Mouse (Mus musculus): ENCODE results near the gene Mettl13. TPM values are rescaled to one million over a fixed set of nuclear protein-coding genes. Genes with fewer than 3 reads are reported as not detected.

Mettl13 gene
- polyA plus RNA-seq, 1 experiment, result 6.2 TPM

DNA sequence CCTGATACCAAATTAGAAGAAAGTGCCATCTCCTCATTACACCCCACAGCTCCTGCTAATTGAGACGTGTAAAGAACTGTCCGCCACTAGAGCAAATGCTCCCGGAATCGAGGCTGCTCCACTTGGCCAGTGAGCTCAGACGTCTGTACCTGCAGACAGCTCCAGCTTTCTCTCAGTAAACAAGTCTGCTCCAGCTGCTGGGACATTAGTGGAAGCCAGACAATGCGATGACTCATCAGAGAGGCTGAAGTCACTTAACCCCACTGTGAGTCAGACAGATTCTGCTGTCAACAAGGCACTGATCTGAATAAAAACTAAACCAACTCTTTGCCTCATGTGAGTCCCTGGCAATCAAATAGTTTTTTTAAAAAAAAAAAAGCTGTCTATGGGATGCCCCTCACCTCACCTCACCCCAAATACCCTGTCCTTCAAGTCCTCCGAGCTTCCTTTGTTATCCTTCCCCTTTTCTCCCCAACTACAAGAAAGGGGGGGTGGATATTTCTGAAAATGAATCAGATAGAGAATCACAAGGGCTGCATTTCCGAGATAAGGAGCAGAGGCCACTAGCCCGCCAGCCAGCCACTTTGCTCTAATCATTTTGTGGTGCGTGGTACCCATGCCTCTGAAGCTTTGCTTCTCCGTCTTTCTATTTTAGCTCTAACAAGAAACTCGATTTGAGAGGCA is 38.9 kb downstream of the Mettl13 start:
- Histone ChIP-seq H3K4me1 (ENCODE audit: control insufficient read depth, insufficient read depth, low read length) (no peaks in the 10 kb centered on the region), H3K4me3 (replicated peaks; ENCODE audit: extremely low read depth, low read depth, low read length) (no peak overlapping the region)
- TF ChIP-seq POLR2A (IDR thresholded peaks at IDR 0.05; ENCODE audit: borderline replicate concordance, extremely low read depth, low read depth, low read length), result no peak
- no peak for TF ChIP-seq CTCF (IDR thresholded peaks at IDR 0.05; ENCODE audit: insufficient read depth, low read length)
- DNase-seq, result no peak
- WGBS, result 29% methylated on average over 12 of the region's 12 CpGs

DNA sequence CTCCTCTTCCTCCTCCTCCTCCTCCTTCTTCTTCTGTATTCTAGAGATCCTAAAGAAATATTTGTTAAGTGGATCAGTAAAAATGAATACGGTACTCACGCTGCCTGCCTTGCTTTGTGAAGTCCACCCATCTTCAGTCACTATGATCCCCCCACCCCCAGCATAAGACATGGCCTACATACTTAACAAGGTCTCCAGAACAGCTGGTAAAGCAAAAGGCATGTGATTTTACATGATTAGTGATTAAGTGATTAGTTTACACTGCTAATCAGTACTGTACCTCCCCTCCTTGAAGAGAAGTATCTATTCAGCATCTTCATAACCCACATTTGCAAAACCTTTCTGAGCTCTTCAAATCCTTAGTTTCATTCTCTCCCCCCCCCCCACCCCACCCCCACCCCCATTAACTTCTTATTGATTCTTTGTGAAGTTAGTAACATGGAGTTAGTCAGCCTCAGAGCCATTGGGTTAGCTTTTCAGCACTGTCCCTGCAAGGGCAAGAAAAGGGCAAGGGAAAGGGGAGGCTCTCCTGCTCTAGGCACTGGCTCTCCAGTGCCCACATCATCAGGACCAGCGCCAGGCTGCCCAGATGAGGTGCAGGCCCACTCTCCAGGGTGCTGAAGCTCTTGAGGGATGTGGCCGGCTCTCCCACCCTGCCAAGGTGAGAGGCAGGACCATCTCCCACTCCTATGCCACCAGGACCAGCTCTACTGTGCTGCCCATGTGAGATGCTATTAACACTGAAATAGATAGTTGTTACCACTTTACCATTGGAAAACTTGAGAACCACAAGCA is 39.9 kb downstream of the Mettl13 start:
- no peak for DNase-seq
- Histone ChIP-seq H3K4me3 (replicated peaks; ENCODE audit: extremely low read depth, low read depth, low read length) (no peak overlapping the region), H3K4me1 (ENCODE audit: control insufficient read depth, insufficient read depth, low read length) (no peaks in the 10 kb centered on the region)
- 79% methylated on average over 4 of the region's 4 CpGs for WGBS
- TF ChIP-seq POLR2A (IDR thresholded peaks at IDR 0.05; ENCODE audit: borderline replicate concordance, extremely low read depth, low read depth, low read length), result no peak
- TF ChIP-seq CTCF (IDR thresholded peaks at IDR 0.05; ENCODE audit: insufficient read depth, low read length), result no peak

DNA sequence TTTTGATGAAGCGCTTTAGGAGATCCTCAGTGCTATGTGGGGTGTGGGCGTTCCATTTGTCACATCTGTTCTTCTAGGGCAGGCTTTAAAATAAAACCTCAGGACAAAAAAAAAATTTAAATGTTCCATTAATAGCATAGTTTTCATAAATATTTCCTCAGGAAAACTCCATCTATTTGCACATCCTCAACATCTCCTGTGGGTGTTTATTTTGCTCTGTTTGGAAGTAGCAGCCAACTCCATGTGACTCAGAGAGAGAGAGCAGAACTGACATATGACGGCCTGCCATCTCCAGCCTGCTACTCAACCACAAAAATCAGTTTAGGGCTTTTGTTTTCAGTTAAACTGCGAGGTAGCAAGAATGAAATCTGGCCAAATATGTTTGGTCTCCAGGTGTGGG is 41.8 kb downstream of the Mettl13 start:
- Histone ChIP-seq H3K4me1 (ENCODE audit: control insufficient read depth, insufficient read depth, low read length) (no peaks in the 10 kb centered on the region), H3K4me3 (replicated peaks; ENCODE audit: extremely low read depth, low read depth, low read length) (no peak overlapping the region)
- 58% methylated on average over 4 of the region's 4 CpGs for WGBS
- TF ChIP-seq CTCF (IDR thresholded peaks at IDR 0.05; ENCODE audit: insufficient read depth, low read length) (no peak), POLR2A (IDR thresholded peaks at IDR 0.05; ENCODE audit: borderline replicate concordance, extremely low read depth, low read depth, low read length) (no peak)
- no peak for DNase-seq

DNA sequence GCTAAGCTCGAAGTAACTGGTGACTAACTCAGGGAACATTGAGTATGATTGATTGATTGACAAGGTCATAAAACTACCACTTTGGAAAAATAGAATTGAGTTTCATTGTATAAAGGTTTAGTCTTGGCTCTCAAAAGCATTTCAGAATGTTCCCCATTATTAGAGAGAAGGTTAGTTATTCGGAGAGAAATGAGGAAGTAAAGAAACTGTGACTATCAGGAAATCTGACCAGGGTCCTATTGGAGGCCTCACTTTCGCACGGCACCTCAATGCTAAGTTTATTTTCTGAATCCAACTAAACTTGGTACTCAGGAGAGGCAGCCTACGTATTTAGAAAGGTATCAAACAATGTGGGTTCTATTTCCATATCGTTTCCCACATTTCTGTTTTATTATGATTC is 42.7 kb downstream of the Mettl13 start:
- DNase-seq, result no peak
- TF ChIP-seq POLR2A (IDR thresholded peaks at IDR 0.05; ENCODE audit: borderline replicate concordance, extremely low read depth, low read depth, low read length) (no peak), CTCF (IDR thresholded peaks at IDR 0.05; ENCODE audit: insufficient read depth, low read length) (no peak)
- Histone ChIP-seq H3K4me3 (replicated peaks; ENCODE audit: extremely low read depth, low read depth, low read length) (no peak overlapping the region), H3K4me1 (ENCODE audit: control insufficient read depth, insufficient read depth, low read length) (no peaks in the 10 kb centered on the region)
- 79% methylated on average over 6 of the region's 6 CpGs for WGBS

Other genes with a start within 250 kb of the Mettl13 start
- gene Dnm3, start 70.5 kb downstream of the Mettl13 start, polyA plus RNA-seq (2012; rRNA removed), result 4.7 and 6.8 TPM in 2 replicates
- gene Vamp4, start 22.0 kb upstream of the Mettl13 start, polyA plus RNA-seq (2012; rRNA removed), result 10.8 and 13.7 TPM in 2 replicates
- gene Myoc, start 90.6 kb upstream of the Mettl13 start, polyA plus RNA-seq (2012; rRNA removed), result 0.29 and 1.3 TPM in 2 replicates
- gene Myocos, start 109.7 kb upstream of the Mettl13 start, polyA plus RNA-seq (2012; rRNA removed), result not detected in 2 replicates
- gene Prrc2c, start 192.0 kb upstream of the Mettl13 start, polyA plus RNA-seq (2012; rRNA removed), result 32.5 and 33.5 TPM in 2 replicates

All from lung, adult 2 months (tissue).